Comparison of ENCODE assay signal across 13 mouse cellular contexts in the genomic region with DNA sequence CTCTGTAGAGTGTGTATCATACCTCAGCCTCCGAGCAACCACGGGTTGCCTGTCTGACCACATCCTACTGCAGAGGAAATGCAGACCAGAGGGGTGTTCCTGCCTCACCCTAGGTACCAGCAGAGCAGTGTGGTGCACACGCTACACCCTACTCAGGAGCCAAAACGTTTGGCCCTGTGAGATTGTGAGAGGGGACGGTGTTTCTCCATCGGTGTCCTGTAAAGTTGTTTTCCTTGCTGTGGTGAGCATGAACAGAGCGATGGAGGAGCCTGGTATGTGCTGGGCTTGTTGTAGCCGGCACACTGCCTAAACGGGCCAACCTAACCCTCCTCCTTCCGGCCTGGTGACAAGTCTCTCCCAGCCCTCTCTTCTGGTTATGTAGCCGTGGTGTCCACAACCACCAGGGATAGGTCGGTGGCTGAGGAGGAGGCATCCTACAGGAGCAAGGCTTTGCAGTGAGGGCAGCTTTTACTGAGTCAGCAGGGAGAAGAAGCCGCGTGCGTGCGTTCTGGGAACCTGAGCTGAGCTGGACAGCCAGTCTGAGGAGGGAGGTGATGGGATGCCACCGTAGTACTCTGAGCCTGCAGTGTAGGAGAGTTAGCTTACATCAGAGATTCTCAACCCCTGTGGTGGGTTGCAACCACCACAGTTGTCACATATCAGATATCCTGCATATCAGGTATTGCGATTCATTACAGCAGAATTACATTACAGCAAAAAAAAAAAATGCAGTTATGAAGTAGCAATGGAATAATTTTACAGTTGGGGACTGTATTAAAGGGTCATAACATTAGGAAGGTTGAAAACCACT.
DNase-seq lines count a peak whose midpoint lies in the region; ATAC-seq and TF ChIP-seq lines count a peak whose summit lies in the region.
"Had no signal": no experiment of that assay in that cellular context is flagged by ENCODE, and none has a peak within 500 bp of the region (broad histone marks: within the 10 kb centered on the region; RNA-seq: fewer than 3 reads in every experiment).

No protein-coding gene starts in this region.

- intact Hi-C loops in gastrocnemius, postnatal 36 days (cut with DNase I), result no loop called here

- peak; percentile 56 for DNase-seq in gastrocnemius, adult 18-20 months (ENCODE audit: low spot score)
- DNase-seq in gastrocnemius, postnatal 36 days, result no peak
- DNase-seq in thymus, adult 2 months, result peak; percentile 72
- no peak for DNase-seq in adrenal gland, adult 8-10 months
- DNase-seq in layer of hippocampus, adult 9-10 months (ENCODE audit: low spot score), result no peak
- no peak for DNase-seq in layer of hippocampus, postnatal 25 days (ENCODE audit: extremely low spot score in 1 of 2, low spot score in 1 of 2)
- DNase-seq: heart, postnatal 14 days; kidney, postnatal 10 days; lung, adult 2 months; right cerebral cortex, adult 18-20 months had no signal

- H3K36me3 ChIP-seq in thymus, adult 2 months (ENCODE audit: control insufficient read depth, insufficient read depth, low read length), result no peaks in the 10 kb centered on the region
- H3K36me3 ChIP-seq: embryonic facial prominence, embryonic 12.5 days had no signal

- 8% methylated on average over 18 of the region's 18 CpGs for WGBS in thymus, adult 2 months

- H3K4me3 ChIP-seq in thymus, adult 2 months (ENCODE audit: control insufficient read depth, insufficient read depth, low read length), result peak overlapping the region; percentile 31
- H3K4me3 ChIP-seq: embryonic facial prominence, embryonic 12.5 days had no signal

- TF ChIP-seq CTCF in thymus, adult 2 months (IDR thresholded peaks at IDR 0.05; ENCODE audit: borderline replicate concordance, control insufficient read depth, extremely low read depth, insufficient read depth, low read length, poor library complexity), result no peak

- peaks cover 38% of the 10 kb centered on the region for H3K4me1 ChIP-seq in thymus, adult 2 months (replicated peaks; ENCODE audit: control insufficient read depth, insufficient read depth, low read length)

- H3K27ac ChIP-seq in thymus, adult 2 months (ENCODE audit: control insufficient read depth, insufficient read depth, low read length), result peak overlapping the region; percentile 70
- H3K27ac ChIP-seq: embryonic facial prominence, embryonic 12.5 days had no signal

- no peaks in the 10 kb centered on the region for H3K27me3 ChIP-seq in thymus, adult 2 months (ENCODE audit: control insufficient read depth, insufficient read depth, low read length)
- H3K27me3 ChIP-seq: embryonic facial prominence, embryonic 12.5 days had no signal

- peak; percentile 96 for ATAC-seq in activated CD4-positive, CD25-positive, alpha-beta regulatory T cell, adult 4 months
- ATAC-seq in megakaryocyte progenitor cell, adult 5-6 weeks (replicated peaks; ENCODE audit: poor library complexity), result peak; percentile 72

- no peak for TF ChIP-seq POLR2A in thymus, adult 2 months (IDR thresholded peaks at IDR 0.05; ENCODE audit: control insufficient read depth, extremely low read depth, insufficient read depth, low read length, poor library complexity)

Comparison
In these comparisons a context has a peak if more than half of its experiments do, and no peak if none do; other contexts are left out.
1. DNase-seq: peak in gastrocnemius, adult 18-20 months (single experiment) and thymus, adult 2 months (single experiment); none in gastrocnemius, postnatal 36 days (0 of 2), adrenal gland, adult 8-10 months (single experiment), layer of hippocampus, adult 9-10 months (single experiment) and layer of hippocampus, postnatal 25 days (0 of 2).